Mouse (Mus musculus) megakaryocyte, embryonic 14.5 days (primary cell): ENCODE measurements around the gene Esd.

ENCODE experiments used
- FLI1 ChIP-seq: IDR thresholded peaks from 2 replicates; pipeline ENCODE4 v1.6.1; 2012; ENCODE audit warnings: low read length, inconsistent platforms, mixed read lengths
- GATA1 ChIP-seq: IDR thresholded peaks from 3 replicates; pipeline ENCODE4 v1.6.1; 2012; ENCODE audit warnings: mixed read lengths, low read length, inconsistent platforms, borderline replicate concordance

GRCm38 (mm10) chr14:74735471-74735870, 3.4 kb downstream of the Esd start:
- no peak for TF ChIP-seq GATA1
- no peak for TF ChIP-seq FLI1
